Mouse (Mus musculus): ENCODE measurements around the gene B4galnt3. TPM values are rescaled to one million over a fixed set of nuclear protein-coding genes. Genes with fewer than 3 reads are reported as not detected.
A peak's percentile ranks its signal among the peaks of the same experiment; 100 is the strongest.

B4galnt3 gene
- polyA plus RNA-seq, 1 experiment from 2014 or later = 0.74 TPM

- no peak overlapping the region for H3K9ac ChIP-seq (ENCODE audit: low read length)
- H3K9me3 ChIP-seq (ENCODE audit: control insufficient read depth, low read length) = no peaks in the 10 kb centered on the region
- DNase-seq (ENCODE audit: low spot score) (peak; percentile 22), ATAC-seq (ENCODE audit: low FRiP score, low TSS enrichment) (peak; percentile 63; the same call in 1 of the 2 replicates)
- H3K27me3 ChIP-seq (ENCODE audit: control insufficient read depth, insufficient read depth, low read length) = no peaks in the 10 kb centered on the region
- TF ChIP-seq CTCF (IDR thresholded peaks at IDR 0.05; ENCODE audit: low read depth) (no peak), EP300 (optimal IDR thresholded peaks at IDR 0.05) (no peak)
- H3K36me3 ChIP-seq (ENCODE audit: control insufficient read depth, insufficient read depth, low read length) = no peaks in the 10 kb centered on the region
- H3K4me2 ChIP-seq (replicated peaks; ENCODE audit: low read depth) = no peak overlapping the region
- no peaks in the 10 kb centered on the region for H3K4me1 ChIP-seq (replicated peaks; ENCODE audit: control insufficient read depth, insufficient read depth)
- H3K27ac ChIP-seq (replicated peaks) = no peak overlapping the region
- WGBS = 38% methylated on average over 7 of the region's 7 CpGs
- no peak overlapping the region for H3K4me3 ChIP-seq (ENCODE audit: low read depth, low read length)
Measured at GRCm38 (mm10) chr6:120288541-120288940, 5.8 kb downstream of the B4galnt3 start.

- Histone ChIP-seq H3K27me3 (ENCODE audit: control insufficient read depth, insufficient read depth, low read length) (no peaks in the 10 kb centered on the region), H3K4me2 (replicated peaks; ENCODE audit: low read depth) (no peak overlapping the region)
- WGBS = 88% methylated on average over 9 of the region's 9 CpGs
Measured at GRCm38 (mm10) chr6:120287279-120287678, 7.1 kb downstream of the B4galnt3 start.

GRCm38 (mm10) chr6:120276874-120277449 lies 17.4 kb downstream of the B4galnt3 start:
- Histone ChIP-seq H3K9me3 (ENCODE audit: control insufficient read depth, low read length) (no peaks in the 10 kb centered on the region), H3K27me3 (ENCODE audit: control insufficient read depth, insufficient read depth, low read length) (no peaks in the 10 kb centered on the region), H3K9ac (ENCODE audit: low read length) (no peak overlapping the region), H3K4me2 (replicated peaks; ENCODE audit: low read depth) (no peak overlapping the region), H3K4me3 (ENCODE audit: low read depth, low read length) (no peak overlapping the region), H3K36me3 (ENCODE audit: control insufficient read depth, insufficient read depth, low read length) (no peaks in the 10 kb centered on the region), H3K27ac (replicated peaks) (no peak overlapping the region), H3K4me1 (replicated peaks; ENCODE audit: control insufficient read depth, insufficient read depth) (no peaks in the 10 kb centered on the region)
- no peak for TF ChIP-seq CTCF (IDR thresholded peaks at IDR 0.05; ENCODE audit: low read depth)
- no peak for TF ChIP-seq EP300 (optimal IDR thresholded peaks at IDR 0.05)
- no peak for ATAC-seq (ENCODE audit: low FRiP score, low TSS enrichment)
- DNase-seq (ENCODE audit: low spot score) = no peak
- WGBS = 52% methylated on average over 7 of the region's 7 CpGs

More at GRCm38 (mm10) chr6:120287279-120287678, 7.1 kb downstream of the B4galnt3 start:
- H3K36me3 ChIP-seq (ENCODE audit: control insufficient read depth, insufficient read depth, low read length) = no peaks in the 10 kb centered on the region
- H3K27ac ChIP-seq (replicated peaks) = no peak overlapping the region
- DNase-seq (ENCODE audit: low spot score) (no peak), ATAC-seq (ENCODE audit: low FRiP score, low TSS enrichment) (no peak)
- TF ChIP-seq CTCF (IDR thresholded peaks at IDR 0.05; ENCODE audit: low read depth) (no peak), EP300 (optimal IDR thresholded peaks at IDR 0.05) (no peak)
- H3K9me3 ChIP-seq (ENCODE audit: control insufficient read depth, low read length) = no peaks in the 10 kb centered on the region
- H3K4me3 ChIP-seq (ENCODE audit: low read depth, low read length) = no peak overlapping the region
- no peaks in the 10 kb centered on the region for H3K4me1 ChIP-seq (replicated peaks; ENCODE audit: control insufficient read depth, insufficient read depth)
- no peak overlapping the region for H3K9ac ChIP-seq (ENCODE audit: low read length)

GRCm38 (mm10) chr6:120275301-120275700 lies 19.1 kb downstream of the B4galnt3 start:
- DNase-seq (ENCODE audit: low spot score) = peak; percentile 33
- Histone ChIP-seq H3K4me1 (replicated peaks; ENCODE audit: control insufficient read depth, insufficient read depth) (no peaks in the 10 kb centered on the region), H3K27me3 (ENCODE audit: control insufficient read depth, insufficient read depth, low read length) (no peaks in the 10 kb centered on the region), H3K4me3 (ENCODE audit: low read depth, low read length) (no peak overlapping the region), H3K36me3 (ENCODE audit: control insufficient read depth, insufficient read depth, low read length) (no peaks in the 10 kb centered on the region), H3K4me2 (replicated peaks; ENCODE audit: low read depth) (no peak overlapping the region), H3K9me3 (ENCODE audit: control insufficient read depth, low read length) (no peaks in the 10 kb centered on the region), H3K27ac (replicated peaks) (no peak overlapping the region), H3K9ac (ENCODE audit: low read length) (no peak overlapping the region)
- TF ChIP-seq EP300 (optimal IDR thresholded peaks at IDR 0.05) (no peak), CTCF (IDR thresholded peaks at IDR 0.05; ENCODE audit: low read depth) (no peak)
- 48% methylated on average over 6 of the region's 6 CpGs for WGBS
- peak; percentile 54 for ATAC-seq (ENCODE audit: low FRiP score, low TSS enrichment)

DNA sequence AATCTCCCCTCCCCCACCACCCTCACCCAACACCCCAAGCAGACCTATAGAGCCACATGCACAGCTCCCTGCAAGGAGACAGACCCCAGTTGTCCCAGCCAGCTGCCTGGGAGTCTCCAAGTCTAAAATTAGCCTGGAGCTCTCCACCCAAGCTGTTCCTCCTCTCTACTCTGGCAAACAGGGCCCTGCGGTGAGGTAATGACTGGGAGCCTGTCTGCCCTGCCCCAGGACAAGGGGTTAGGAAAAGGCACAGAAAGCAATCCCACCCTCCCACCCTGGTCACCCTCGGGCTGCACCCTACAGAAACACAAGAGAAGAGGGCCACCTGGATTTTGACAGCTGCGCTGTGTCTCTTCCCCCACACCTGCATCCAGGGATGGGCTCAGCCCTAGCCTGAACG lies 19.5 kb downstream of the B4galnt3 start:
- 32% methylated on average over 4 of the region's 4 CpGs for WGBS
- Histone ChIP-seq H3K9me3 (ENCODE audit: control insufficient read depth, low read length) (no peaks in the 10 kb centered on the region), H3K4me2 (replicated peaks; ENCODE audit: low read depth) (no peak overlapping the region), H3K9ac (ENCODE audit: low read length) (no peak overlapping the region), H3K36me3 (ENCODE audit: control insufficient read depth, insufficient read depth, low read length) (no peaks in the 10 kb centered on the region), H3K27me3 (ENCODE audit: control insufficient read depth, insufficient read depth, low read length) (no peaks in the 10 kb centered on the region), H3K4me3 (ENCODE audit: low read depth, low read length) (no peak overlapping the region), H3K4me1 (replicated peaks; ENCODE audit: control insufficient read depth, insufficient read depth) (no peaks in the 10 kb centered on the region), H3K27ac (replicated peaks) (no peak overlapping the region)
- peak; percentile 71; the same call in 1 of the 2 replicates for ATAC-seq (ENCODE audit: low FRiP score, low TSS enrichment)
- no peak for DNase-seq (ENCODE audit: low spot score)
- TF ChIP-seq EP300 (optimal IDR thresholded peaks at IDR 0.05) = no peak

- no peak for TF ChIP-seq EP300 (optimal IDR thresholded peaks at IDR 0.05)
- no peak for TF ChIP-seq CTCF (IDR thresholded peaks at IDR 0.05; ENCODE audit: low read depth)
- Histone ChIP-seq H3K4me3 (ENCODE audit: low read depth, low read length) (no peak overlapping the region), H3K27me3 (ENCODE audit: control insufficient read depth, insufficient read depth, low read length) (no peaks in the 10 kb centered on the region), H3K4me1 (replicated peaks; ENCODE audit: control insufficient read depth, insufficient read depth) (no peaks in the 10 kb centered on the region), H3K9ac (ENCODE audit: low read length) (no peak overlapping the region), H3K4me2 (replicated peaks; ENCODE audit: low read depth) (no peak overlapping the region), H3K9me3 (ENCODE audit: control insufficient read depth, low read length) (no peaks in the 10 kb centered on the region), H3K27ac (replicated peaks) (no peak overlapping the region), H3K36me3 (ENCODE audit: control insufficient read depth, insufficient read depth, low read length) (no peaks in the 10 kb centered on the region)
- DNase-seq (ENCODE audit: low spot score) (no peak), ATAC-seq (ENCODE audit: low FRiP score, low TSS enrichment) (no peak)
- 81% methylated on average over 8 of the region's 8 CpGs for WGBS
Measured at GRCm38 (mm10) chr6:120274181-120274580, 20.2 kb downstream of the B4galnt3 start.
